23 mouse cellular contexts compared by ENCODE assay signal in genomic region chr15:97077665-97078064, GRCm38 (mm10). TPM values are rescaled to one million over a fixed set of nuclear protein-coding genes. Genes with fewer than 3 reads are reported as not detected.
"Had no signal": no experiment of that assay in that cellular context is flagged by ENCODE, and none has a peak within 500 bp of the region (broad histone marks: within the 10 kb centered on the region; RNA-seq: fewer than 3 reads in every experiment).

No protein-coding gene starts in this region.

- H3K4me2 ChIP-seq: forebrain, embryonic 15.5 days; heart, embryonic 12.5 days; hindbrain, embryonic 12.5 days; hindbrain, embryonic 14.5 days; limb, embryonic 13.5 days; limb, embryonic 15.5 days had no signal

- H3K27me3 ChIP-seq: forebrain, embryonic 15.5 days; heart, embryonic 12.5 days; hindbrain, embryonic 12.5 days; limb, embryonic 13.5 days; limb, embryonic 15.5 days had no signal

- H3K27ac ChIP-seq: forebrain, embryonic 15.5 days; heart, embryonic 10.5 days; hindbrain, embryonic 10.5 days; hindbrain, embryonic 12.5 days; hindbrain, embryonic 14.5 days; layer of hippocampus, adult 2 months; left cerebral cortex, adult 2 months; limb, embryonic 13.5 days; limb, embryonic 15.5 days had no signal

- H3K4me3 ChIP-seq: forebrain, embryonic 15.5 days; heart, embryonic 10.5 days; heart, embryonic 12.5 days; hindbrain, embryonic 10.5 days; hindbrain, embryonic 12.5 days; layer of hippocampus, adult 2 months; left cerebral cortex, adult 2 months; limb, embryonic 13.5 days; limb, embryonic 15.5 days had no signal

- H3K9ac ChIP-seq: forebrain, embryonic 15.5 days; forebrain, postnatal 0 days; heart, embryonic 12.5 days; hindbrain, embryonic 12.5 days; hindbrain, embryonic 14.5 days; limb, embryonic 13.5 days; limb, embryonic 15.5 days had no signal

- H3K9me3 ChIP-seq: forebrain, embryonic 15.5 days; heart, embryonic 10.5 days; heart, embryonic 12.5 days; hindbrain, embryonic 10.5 days; hindbrain, embryonic 12.5 days; limb, embryonic 13.5 days; limb, embryonic 15.5 days had no signal

- ATAC-seq: forebrain, embryonic 15.5 days; forebrain, postnatal 0 days; hindbrain, embryonic 16.5 days; inflammation-experienced regulatory T-cells, adult 6 months; intestine, postnatal 0 days had no signal

- DNase-seq: forebrain, postnatal 0 days; gastrocnemius, postnatal 14 days; gastrocnemius, postnatal 36 days; heart, postnatal 10 days; heart, postnatal 4 days; kidney, adult 18-20 months; kidney, adult 8-10 months; kidney, postnatal 10 days; kidney, postnatal 25 days; kidney, postnatal 4 days had no signal

- H3K36me3 ChIP-seq: forebrain, embryonic 15.5 days; heart, embryonic 10.5 days; heart, embryonic 12.5 days; hindbrain, embryonic 10.5 days; hindbrain, embryonic 12.5 days; limb, embryonic 13.5 days; limb, embryonic 15.5 days had no signal

- H3K4me1 ChIP-seq: forebrain, embryonic 15.5 days had no signal

RNA-seq across cellular contexts. Expression of gene Slc38a4, which starts 21.9 kb away (rescaled TPM):
- polyA plus RNA-seq: inflammation-experienced regulatory T-cells, adult 6 months had no signal
